Mouse (Mus musculus): ENCODE measurements around the gene Sart1. TPM values are rescaled to one million over a fixed set of nuclear protein-coding genes. Genes with fewer than 3 reads are reported as not detected.

The Sart1 gene
- total RNA-seq, 2 experiments from 2014 or later, result 87.9 to 92.8 TPM

DNA sequence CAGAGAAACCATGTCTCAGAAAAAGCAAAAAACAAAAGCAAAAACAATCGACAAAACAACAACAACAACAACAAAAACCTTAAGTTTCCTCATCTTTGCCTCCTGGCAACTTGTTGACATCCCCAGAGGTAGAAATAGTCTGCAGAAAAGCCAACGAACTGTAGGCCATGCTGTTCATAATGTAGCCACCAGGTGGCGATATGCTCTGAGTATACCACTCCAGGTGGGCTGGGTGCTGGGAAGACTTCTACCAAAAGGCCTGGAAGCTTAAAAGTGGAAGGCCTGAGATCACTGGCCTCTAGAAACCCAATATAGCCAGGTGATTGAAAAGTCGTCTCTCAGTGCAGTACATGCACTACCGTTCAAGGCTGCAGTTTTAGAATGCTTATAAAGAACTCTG is 50.5 kb downstream of the Sart1 start:
- intact Hi-C loops (cut with DNase I), result no loop called here
- DNase-seq (ENCODE audit: low spot score in 2 of 2), result peak; percentile 73 to 76

DNA sequence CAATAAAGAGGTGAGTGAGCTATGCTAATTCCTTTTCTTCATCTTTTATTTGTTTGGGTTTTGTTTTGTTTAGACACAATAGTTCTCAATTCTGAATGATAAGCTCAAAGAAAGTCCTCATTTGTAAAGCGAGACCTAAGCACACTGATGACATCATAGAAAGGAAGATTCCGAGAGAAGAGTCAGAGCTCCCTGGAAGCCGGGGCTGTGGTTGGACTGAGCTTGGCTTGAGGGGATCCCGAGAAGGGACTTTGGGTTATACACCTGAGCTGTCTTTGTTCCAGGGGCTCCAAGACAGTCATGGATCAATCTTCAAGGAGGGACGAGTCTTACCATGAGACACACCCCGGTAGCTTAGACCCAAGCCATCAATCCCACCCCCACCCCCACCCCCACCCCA is 53.1 kb downstream of the Sart1 start, which contains the start of gene Catsper1:
Catsper1 (plus strand) TSS at position 301 of the 400 bp plus-strand sequence.
- intact Hi-C loops (cut with DNase I), result no loop called here
- no peak for DNase-seq (ENCODE audit: low spot score in 2 of 2)

DNA sequence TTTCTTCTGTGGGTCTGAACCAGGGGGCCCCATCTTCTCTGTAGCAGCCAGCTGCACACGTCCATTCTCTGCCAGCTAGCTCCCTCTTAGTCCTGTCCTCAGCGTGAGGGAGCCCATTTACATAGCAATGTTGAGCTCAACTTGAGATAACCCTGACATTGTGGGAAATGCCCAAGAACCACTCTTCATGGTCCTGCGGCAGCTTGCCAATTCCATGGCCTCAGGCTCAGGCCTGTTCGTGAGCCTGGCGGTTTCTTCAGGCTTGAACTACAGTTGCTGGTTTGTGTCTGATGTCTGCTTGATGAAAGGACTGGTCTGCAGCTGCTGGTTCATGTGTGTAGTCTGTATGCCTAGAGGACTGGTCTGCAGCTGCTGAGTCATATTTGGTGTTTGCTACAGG is 53.8 kb downstream of the Sart1 start:
- DNase-seq (ENCODE audit: low spot score in 2 of 2), result no peak
- intact Hi-C loops (cut with DNase I), result no loop called here

DNA sequence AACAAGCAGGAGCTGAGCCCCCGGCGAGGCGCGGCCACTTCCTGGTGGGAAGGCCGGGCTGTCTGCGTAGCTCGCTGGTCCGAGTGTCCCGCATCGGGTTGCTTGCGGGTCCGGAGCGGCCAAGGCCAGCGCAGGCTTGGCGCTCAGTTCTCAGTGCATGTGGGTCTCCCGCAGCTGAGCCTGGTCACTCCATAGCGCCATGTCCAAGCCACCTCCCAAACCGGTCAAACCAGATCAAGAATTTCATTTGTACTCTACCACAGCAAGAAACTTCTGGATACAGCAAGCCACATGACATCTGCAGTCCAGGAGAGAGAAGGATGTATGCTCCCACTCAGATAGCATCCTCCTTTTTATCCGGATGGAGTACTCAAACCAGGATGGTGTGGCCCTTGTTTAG is 60.5 kb downstream of the Sart1 start:
- intact Hi-C loops (cut with DNase I), result no loop called here
- no peak for DNase-seq (ENCODE audit: low spot score in 2 of 2)

Other genes starting within 250 kb of the Sart1 start
- 10 to 100 TPM; 60.3 to 62.2 TPM for gene Pacs1, start 115.6 kb downstream of the Sart1 start, total RNA-seq (2021)
- gene Sf3b2, start 93.2 kb downstream of the Sart1 start, total RNA-seq (2021), result 100 to 1,000 TPM; 196 to 198 TPM
- gene Gal3st3, start 90.4 kb downstream of the Sart1 start, total RNA-seq (2021), result 10 to 100 TPM; 84.3 to 92.4 TPM
- not detected for gene Catsper1, start 53.0 kb downstream of the Sart1 start, total RNA-seq (2021)
- 10 to 100 TPM; 21.2 to 23.9 TPM for gene Cst6, start 39.1 kb downstream of the Sart1 start, total RNA-seq (2021)
- gene Eif1ad, start 22.0 kb downstream of the Sart1 start, total RNA-seq (2021), result 10 to 100 TPM; 24.9 to 25.6 TPM
- gene Banf1, start 21.5 kb downstream of the Sart1 start, total RNA-seq (2021), result 10 to 100 TPM; 83.4 to 84.4 TPM
- gene Tsga10ip, start 13.8 kb upstream of the Sart1 start, total RNA-seq (2021), result not detected
- gene Drap1, start 36.3 kb upstream of the Sart1 start, total RNA-seq (2021), result 100 to 1,000 TPM; 197 to 233 TPM
- 10 to 100 TPM; 70.2 to 73.3 TPM for gene AI837181, start 36.4 kb upstream of the Sart1 start, total RNA-seq (2021)
- gene Fosl1, start 58.8 kb upstream of the Sart1 start, total RNA-seq (2021), result not detected
- 10 to 100 TPM; 26.4 to 27.9 TPM for gene Ccdc85b, start 69.2 kb upstream of the Sart1 start, total RNA-seq (2021)
- gene Fibp, start 71.9 kb upstream of the Sart1 start, total RNA-seq (2021), result 10 to 100 TPM; 81.9 to 92.9 TPM
- gene Ctsw, start 79.8 kb upstream of the Sart1 start, total RNA-seq (2021), result under 1 TPM; 0.73 to 0.80 TPM
- gene Efemp2, start 85.3 kb upstream of the Sart1 start, total RNA-seq (2021), result 10 to 100 TPM; 15.2 to 16.4 TPM
- 10 to 100 TPM; 30.7 to 30.9 TPM for gene Mus81, start 99.7 kb upstream of the Sart1 start, total RNA-seq (2021)
- 1,000 to 10,000 TPM; 1,474 to 1,552 TPM for gene Cfl1, start 101.8 kb upstream of the Sart1 start, total RNA-seq (2021)
- 1 to 10 TPM; 5.1 to 7.7 TPM for gene 1700020D05Rik, start 115.1 kb upstream of the Sart1 start, total RNA-seq (2021)
- gene Snx32, start 121.8 kb upstream of the Sart1 start, total RNA-seq (2021), result 10 to 100 TPM; 80.4 to 81.0 TPM
- not detected for gene Ovol1, start 171.9 kb upstream of the Sart1 start, total RNA-seq (2021)
- 1 to 10 TPM; 5.2 to 6.4 TPM for gene Ap5b1, start 179.3 kb upstream of the Sart1 start, total RNA-seq (2021)
- 10 to 100 TPM; 68.0 to 82.1 TPM for gene Rnaseh2c, start 213.2 kb upstream of the Sart1 start, total RNA-seq (2021)
- 10 to 100 TPM; 83.9 to 93.4 TPM for gene Kat5, start 221.5 kb upstream of the Sart1 start, total RNA-seq (2021)
- 10 to 100 TPM; 20.5 to 20.6 TPM for gene Rela, start 248.8 kb upstream of the Sart1 start, total RNA-seq (2021)